Mouse (Mus musculus): Measurements from ENCODE around the gene Gm10073. TPM values are rescaled to one million over a fixed set of nuclear protein-coding genes. Genes with fewer than 3 reads are reported as not detected.

Gm10073 gene
- polyA plus RNA-seq, 1 experiment from 2014 or later, result 10.1 TPM

DNA sequence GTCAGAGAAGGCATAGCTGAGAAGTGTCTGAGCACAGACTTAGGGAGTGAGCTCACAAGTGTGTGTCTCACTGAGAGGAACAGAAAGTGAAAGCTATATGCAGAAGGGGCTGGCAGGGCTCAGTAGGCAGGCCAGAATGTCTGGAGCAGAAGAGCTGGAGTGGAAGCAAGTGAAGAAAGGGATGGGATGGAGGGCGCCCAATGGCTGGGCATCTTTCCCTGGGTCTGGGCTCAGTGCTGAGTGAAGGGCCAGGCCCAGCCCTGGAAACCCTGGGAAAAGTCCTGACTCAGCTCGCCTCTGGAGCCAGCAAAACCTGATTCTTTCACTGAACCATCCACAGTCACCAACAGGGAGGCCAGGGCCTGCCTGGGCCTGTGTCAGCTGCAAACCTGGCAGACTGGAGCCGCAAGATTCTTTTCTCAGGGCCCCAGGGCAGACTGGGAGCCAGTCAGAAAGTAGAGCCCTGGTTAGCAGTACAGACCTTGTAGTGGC, 9.5 kb downstream of the Gm10073 start:
- ATAC-seq (ENCODE audit: insufficient read depth) (peak; percentile 75), DNase-seq (peak; percentile 58)
- Histone ChIP-seq H3K4me2 (no peak overlapping the region), H3K27ac (ENCODE audit: low read depth) (peak overlapping the region; percentile 73), H3K9me3 (ENCODE audit: low read depth, low read length) (no peaks in the 10 kb centered on the region), H3K9ac (no peak overlapping the region), H3K4me3 (ENCODE audit: low read depth, low read length) (no peak overlapping the region), H3K4me1 (ENCODE audit: insufficient read depth) (no peaks in the 10 kb centered on the region), H3K27me3 (ENCODE audit: insufficient read depth, low read length) (no peaks in the 10 kb centered on the region), H3K36me3 (ENCODE audit: insufficient read depth) (no peaks in the 10 kb centered on the region)
- TF ChIP-seq CTCF (IDR thresholded peaks at IDR 0.05; ENCODE audit: low read depth), result no peak
- 58% methylated on average over 3 of the region's 3 CpGs for WGBS

DNA sequence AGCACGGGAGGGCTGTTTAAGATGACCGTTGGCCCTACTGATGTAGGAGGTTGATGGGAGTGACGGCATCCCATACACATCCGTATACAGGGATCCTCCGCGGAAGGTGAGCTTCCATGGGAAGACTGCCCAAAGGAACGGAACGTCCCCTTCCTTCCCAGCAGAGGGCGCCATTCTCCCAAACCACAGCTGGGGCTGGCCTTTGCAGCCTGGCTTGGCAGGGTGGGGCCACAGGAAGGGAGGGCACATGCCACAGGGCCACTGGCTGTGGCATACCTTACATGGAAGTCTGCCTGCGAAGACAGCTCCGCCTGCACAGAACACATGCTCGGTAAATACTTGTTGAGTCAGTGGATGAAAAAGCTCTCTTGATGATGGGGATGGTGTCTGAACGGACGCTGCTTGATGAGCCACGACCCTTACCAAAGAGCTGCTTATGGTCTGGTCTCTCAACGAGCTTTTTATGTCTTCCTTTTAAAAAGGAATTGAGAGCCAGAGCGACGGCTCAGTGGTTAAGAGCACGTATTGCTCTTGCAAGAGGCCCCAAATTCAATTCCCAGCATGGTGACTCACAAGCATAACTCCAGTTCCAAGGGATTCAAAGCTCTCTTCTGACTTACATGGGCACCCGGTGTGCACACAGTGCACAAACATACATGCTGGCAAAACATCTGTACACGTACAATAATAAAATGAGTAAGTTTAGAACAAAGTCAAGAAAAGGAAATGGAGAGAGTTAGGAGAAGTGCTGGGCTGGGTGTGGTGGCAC, 12.0 kb downstream of the Gm10073 start:
- peak; percentile 94 for TF ChIP-seq CTCF (IDR thresholded peaks at IDR 0.05; ENCODE audit: low read depth)
- DNase-seq (peak; percentile 82), ATAC-seq (ENCODE audit: insufficient read depth) (peak; percentile 84)
- WGBS, result 24% methylated on average over 21 of the region's 21 CpGs
- Histone ChIP-seq H3K4me3 (ENCODE audit: low read depth, low read length) (no peak overlapping the region), H3K9ac (no peak overlapping the region), H3K27me3 (ENCODE audit: insufficient read depth, low read length) (no peaks in the 10 kb centered on the region), H3K36me3 (ENCODE audit: insufficient read depth) (no peaks in the 10 kb centered on the region), H3K9me3 (ENCODE audit: low read depth, low read length) (peaks cover 3% of the 10 kb centered on the region; the same call in 1 of the 2 replicates), H3K4me1 (ENCODE audit: insufficient read depth) (no peaks in the 10 kb centered on the region), H3K4me2 (0 out of 2 replicates have a peak overlapping the region, but pooled peaks have one; percentile 33), H3K27ac (ENCODE audit: low read depth) (no peak overlapping the region)

DNA sequence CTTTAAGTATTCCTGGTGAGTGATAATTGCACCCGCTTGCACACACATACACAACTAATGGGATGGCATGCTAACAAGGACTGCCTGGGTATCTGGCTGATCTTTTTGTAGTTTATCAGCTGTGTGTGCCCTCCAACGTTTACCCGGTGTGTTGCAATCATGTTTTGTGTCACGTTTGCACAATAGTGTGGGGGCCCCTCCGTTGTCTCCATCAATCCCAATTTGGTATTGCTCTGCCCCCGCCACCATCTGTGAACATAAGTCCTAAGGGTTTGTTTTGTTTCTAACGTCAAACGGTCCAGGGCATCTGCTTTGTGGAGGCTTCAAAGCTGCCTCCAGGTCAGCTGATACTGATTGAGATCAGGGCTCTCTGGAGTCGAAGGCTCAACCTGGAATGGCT, 13.4 kb downstream of the Gm10073 start:
- H3K27me3 ChIP-seq (ENCODE audit: insufficient read depth, low read length), result no peaks in the 10 kb centered on the region
- DNase-seq (no peak), ATAC-seq (ENCODE audit: insufficient read depth) (no peak)
- peaks cover 3% of the 10 kb centered on the region; the same call in 1 of the 2 replicates for H3K9me3 ChIP-seq (ENCODE audit: low read depth, low read length)
- TF ChIP-seq CTCF (IDR thresholded peaks at IDR 0.05; ENCODE audit: low read depth), result no peak
- no peak overlapping the region for H3K9ac ChIP-seq
- H3K4me2 ChIP-seq, result no peak overlapping the region
- no peak overlapping the region for H3K27ac ChIP-seq (ENCODE audit: low read depth)
- H3K36me3 ChIP-seq (ENCODE audit: insufficient read depth), result no peaks in the 10 kb centered on the region
- H3K4me3 ChIP-seq (ENCODE audit: low read depth, low read length), result no peak overlapping the region
- 34% methylated on average over 9 of the region's 9 CpGs for WGBS
- H3K4me1 ChIP-seq (ENCODE audit: insufficient read depth), result no peaks in the 10 kb centered on the region

DNA sequence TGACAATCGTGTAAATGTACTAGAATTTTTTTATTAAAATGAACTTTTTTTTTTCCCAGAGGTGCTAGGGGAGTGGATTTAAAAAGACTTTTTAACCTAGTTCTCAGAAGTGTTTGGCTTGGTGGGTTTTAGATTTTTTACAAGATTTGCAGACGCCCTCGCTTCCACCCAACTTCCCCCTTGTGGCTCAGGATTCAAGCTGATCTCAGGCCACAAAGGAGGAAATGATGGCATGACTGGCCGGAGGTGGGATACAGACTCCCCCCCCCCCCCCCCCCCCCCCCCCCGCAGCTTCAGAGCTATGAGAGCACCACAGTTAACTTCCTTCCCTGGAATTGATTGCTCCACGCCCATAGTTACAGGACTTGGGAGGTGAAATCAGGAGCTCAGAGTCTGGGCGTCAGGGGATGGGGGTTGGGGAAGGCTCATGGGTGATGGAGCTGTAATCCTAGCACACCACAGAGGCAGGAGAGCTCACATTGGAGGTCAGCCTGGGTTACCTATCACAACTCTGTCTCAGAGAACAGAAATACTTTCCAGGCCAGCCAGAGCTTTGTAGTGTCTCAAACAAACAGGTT, 17.1 kb downstream of the Gm10073 start:
- Histone ChIP-seq H3K4me3 (ENCODE audit: low read depth, low read length) (no peak overlapping the region), H3K9me3 (ENCODE audit: low read depth, low read length) (peaks cover 3% of the 10 kb centered on the region; the same call in 1 of the 2 replicates), H3K9ac (no peak overlapping the region), H3K27ac (ENCODE audit: low read depth) (no peak overlapping the region), H3K27me3 (ENCODE audit: insufficient read depth, low read length) (no peaks in the 10 kb centered on the region), H3K4me2 (no peak overlapping the region), H3K36me3 (ENCODE audit: insufficient read depth) (peaks cover 12% of the 10 kb centered on the region; the same call in 1 of the 2 replicates), H3K4me1 (ENCODE audit: insufficient read depth) (no peaks in the 10 kb centered on the region)
- WGBS, result 68% methylated on average over 6 of the region's 7 CpGs
- peak; percentile 28 for DNase-seq
- ATAC-seq (ENCODE audit: insufficient read depth), result no peak
- TF ChIP-seq CTCF (IDR thresholded peaks at IDR 0.05; ENCODE audit: low read depth), result no peak

DNA sequence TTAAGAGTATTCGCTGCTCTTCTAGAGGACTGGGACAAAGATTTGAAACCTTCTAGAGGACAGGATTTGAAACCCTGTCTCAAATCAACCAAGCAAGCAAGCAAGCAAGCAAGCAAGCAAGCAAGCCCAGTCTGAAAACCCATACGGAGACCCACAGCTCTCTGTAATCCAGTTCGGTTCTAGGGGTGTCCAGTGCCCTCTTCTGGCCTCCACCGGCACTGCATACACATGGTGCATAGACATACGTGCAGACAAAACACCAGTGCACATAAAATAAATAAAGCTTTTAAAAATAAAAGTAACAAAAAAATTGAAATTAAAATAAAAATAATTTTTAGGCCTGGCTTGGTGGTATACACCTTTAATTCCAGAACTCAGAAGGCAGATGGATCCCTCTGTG, 19.2 kb downstream of the Gm10073 start:
- Histone ChIP-seq H3K4me2 (no peak overlapping the region), H3K9ac (no peak overlapping the region), H3K9me3 (ENCODE audit: low read depth, low read length) (peaks cover 3% of the 10 kb centered on the region; the same call in 1 of the 2 replicates), H3K27me3 (ENCODE audit: insufficient read depth, low read length) (no peaks in the 10 kb centered on the region), H3K4me1 (ENCODE audit: insufficient read depth) (no peaks in the 10 kb centered on the region), H3K36me3 (ENCODE audit: insufficient read depth) (peaks cover 12% of the 10 kb centered on the region; the same call in 1 of the 2 replicates), H3K27ac (ENCODE audit: low read depth) (no peak overlapping the region), H3K4me3 (ENCODE audit: low read depth, low read length) (no peak overlapping the region)
- peak; percentile 34 for TF ChIP-seq CTCF (IDR thresholded peaks at IDR 0.05; ENCODE audit: low read depth)
- no peak for DNase-seq
- 96% methylated on average over 5 of the region's 5 CpGs for WGBS
- no peak for ATAC-seq (ENCODE audit: insufficient read depth)

DNA sequence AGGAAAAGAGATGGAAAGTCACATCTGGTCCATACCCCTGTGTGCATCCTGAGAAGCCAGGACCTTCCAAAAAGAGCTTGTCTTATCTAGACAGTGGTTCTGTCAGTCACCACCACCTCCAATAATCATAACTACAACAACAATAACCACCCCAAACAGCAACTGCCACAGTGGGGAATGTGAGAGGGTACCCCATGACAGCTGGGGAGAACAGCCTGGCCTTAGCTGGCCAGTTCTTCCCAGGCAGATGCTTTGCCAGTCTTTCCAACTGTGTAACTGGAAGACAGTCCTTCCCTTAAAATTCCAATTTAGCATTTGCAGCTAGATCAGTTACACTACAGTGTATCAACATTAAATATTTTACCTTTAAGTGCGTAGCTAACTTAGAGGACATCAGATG, 22.4 kb downstream of the Gm10073 start:
- no peaks in the 10 kb centered on the region for H3K9me3 ChIP-seq (ENCODE audit: low read depth, low read length)
- H3K36me3 ChIP-seq (ENCODE audit: insufficient read depth), result peaks cover 22% of the 10 kb centered on the region; the same call in 1 of the 2 replicates
- no peak overlapping the region for H3K27ac ChIP-seq (ENCODE audit: low read depth)
- TF ChIP-seq CTCF (IDR thresholded peaks at IDR 0.05; ENCODE audit: low read depth), result no peak
- H3K9ac ChIP-seq, result no peak overlapping the region
- no peaks in the 10 kb centered on the region for H3K4me1 ChIP-seq (ENCODE audit: insufficient read depth)
- no peak for ATAC-seq (ENCODE audit: insufficient read depth)
- 94% methylated on average over 1 of the region's 1 CpGs for WGBS
- H3K4me2 ChIP-seq, result no peak overlapping the region
- H3K4me3 ChIP-seq (ENCODE audit: low read depth, low read length), result no peak overlapping the region
- H3K27me3 ChIP-seq (ENCODE audit: insufficient read depth, low read length), result no peaks in the 10 kb centered on the region
- DNase-seq, result no peak

DNA sequence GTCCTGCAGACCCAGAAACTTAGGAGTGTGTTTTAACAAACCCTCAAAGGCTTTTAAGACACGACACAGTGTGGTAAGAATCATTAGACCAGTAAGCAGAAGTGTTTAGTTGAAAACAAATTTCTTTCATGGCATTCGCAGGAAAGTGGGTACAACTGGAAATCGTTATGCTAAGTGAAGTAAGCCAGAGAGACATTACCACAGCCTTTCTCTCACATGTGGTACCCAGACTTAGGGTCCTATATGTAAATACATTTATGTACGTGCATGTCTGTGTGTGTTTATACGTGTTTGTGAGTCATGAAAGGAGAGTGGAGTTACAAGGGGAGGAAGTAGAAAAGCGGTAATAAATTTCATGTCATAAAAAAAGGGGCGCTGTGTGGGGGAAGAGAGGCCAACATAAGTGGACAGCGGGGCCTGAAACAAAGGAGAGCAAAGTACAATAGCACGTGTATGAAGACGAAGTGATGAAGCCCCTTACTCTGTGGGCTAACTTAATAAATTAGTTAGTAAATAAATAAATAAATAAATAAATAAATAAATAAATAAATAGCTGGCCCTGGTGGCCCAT, 24.8 kb downstream of the Gm10073 start:
- Histone ChIP-seq H3K4me2 (no peak overlapping the region), H3K36me3 (ENCODE audit: insufficient read depth) (peaks cover 20% of the 10 kb centered on the region; the same call in 1 of the 2 replicates), H3K27ac (ENCODE audit: low read depth) (no peak overlapping the region), H3K9ac (no peak overlapping the region), H3K4me1 (ENCODE audit: insufficient read depth) (no peaks in the 10 kb centered on the region), H3K9me3 (ENCODE audit: low read depth, low read length) (no peaks in the 10 kb centered on the region), H3K27me3 (ENCODE audit: insufficient read depth, low read length) (no peaks in the 10 kb centered on the region), H3K4me3 (ENCODE audit: low read depth, low read length) (no peak overlapping the region)
- no peak for DNase-seq
- WGBS, result 79% methylated on average over 10 of the region's 10 CpGs
- no peak for TF ChIP-seq CTCF (IDR thresholded peaks at IDR 0.05; ENCODE audit: low read depth)
- ATAC-seq (ENCODE audit: insufficient read depth), result no peak
